22 mouse cellular contexts compared by ENCODE assay signal in the genomic region with DNA sequence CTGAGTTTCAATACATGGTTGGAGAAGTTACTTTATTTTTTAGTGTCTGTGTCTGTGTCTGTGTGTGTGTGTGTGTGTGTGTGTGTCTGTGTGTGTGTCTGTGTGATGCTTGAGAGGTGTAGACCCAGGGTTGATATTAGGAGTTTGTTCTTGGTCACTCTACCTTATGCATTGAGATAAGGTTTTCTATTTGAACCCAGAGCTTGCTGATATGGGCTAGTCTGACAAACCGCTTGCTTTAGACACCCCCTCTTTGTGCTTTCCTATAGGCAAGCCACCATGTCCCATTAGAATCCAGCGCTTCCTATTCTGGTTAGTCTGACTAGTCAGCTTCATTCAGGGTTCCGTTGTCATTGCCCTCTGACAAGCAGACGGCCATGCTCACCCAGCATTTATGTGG.
"Had no signal": no experiment of that assay in that cellular context is flagged by ENCODE, and none has a peak within 500 bp of the region (broad histone marks: within the 10 kb centered on the region; RNA-seq: fewer than 3 reads in every experiment).

No protein-coding gene starts in this region.

- H3K9me3 ChIP-seq: heart, embryonic 10.5 days; heart, embryonic 12.5 days; hindbrain, embryonic 10.5 days; hindbrain, embryonic 12.5 days; intestine, embryonic 15.5 days; limb, embryonic 10.5 days; limb, embryonic 12.5 days had no signal

- H3K36me3 ChIP-seq: heart, embryonic 10.5 days; heart, embryonic 12.5 days; hindbrain, embryonic 10.5 days; hindbrain, embryonic 12.5 days; intestine, embryonic 15.5 days; limb, embryonic 10.5 days; limb, embryonic 12.5 days had no signal

- H3K4me2 ChIP-seq: heart, embryonic 12.5 days; hindbrain, embryonic 12.5 days; hindbrain, embryonic 14.5 days; intestine, embryonic 15.5 days; limb, embryonic 12.5 days had no signal

- H3K9ac ChIP-seq: heart, embryonic 12.5 days; hindbrain, embryonic 12.5 days; hindbrain, embryonic 14.5 days; intestine, embryonic 15.5 days; limb, embryonic 12.5 days had no signal

- DNase-seq: gastrocnemius, postnatal 25 days; heart, adult 18-20 months; heart, postnatal 10 days; heart, postnatal 4 days; kidney, adult 18-20 months; kidney, adult 8-10 months; kidney, postnatal 10 days; kidney, postnatal 25 days; kidney, postnatal 4 days had no signal

- H3K27ac ChIP-seq: heart, embryonic 10.5 days; hindbrain, embryonic 10.5 days; hindbrain, embryonic 12.5 days; hindbrain, embryonic 14.5 days; intestine, embryonic 15.5 days; layer of hippocampus, adult 2 months; left cerebral cortex, adult 2 months; limb, embryonic 10.5 days; limb, embryonic 12.5 days had no signal

- H3K4me1 ChIP-seq: heart, embryonic 10.5 days; heart, embryonic 12.5 days; hindbrain, embryonic 10.5 days; hindbrain, embryonic 12.5 days; intestine, embryonic 15.5 days; limb, embryonic 12.5 days had no signal

- ATAC-seq: hindbrain, embryonic 16.5 days; inflammation-experienced regulatory T-cells, adult 6 months; intestine, embryonic 15.5 days; intestine, postnatal 0 days had no signal

- H3K4me3 ChIP-seq: heart, embryonic 10.5 days; heart, embryonic 12.5 days; hindbrain, embryonic 10.5 days; hindbrain, embryonic 12.5 days; intestine, embryonic 15.5 days; layer of hippocampus, adult 2 months; left cerebral cortex, adult 2 months; limb, embryonic 10.5 days; limb, embryonic 12.5 days had no signal

- H3K27me3 ChIP-seq: heart, embryonic 12.5 days; hindbrain, embryonic 12.5 days; intestine, embryonic 15.5 days; limb, embryonic 12.5 days had no signal
